Mouse (Mus musculus) lung, adult 2 months (tissue): Measurements from ENCODE around the gene Sav1.

Experiments
- CTCF ChIP-seq: fragments of 200-500 bp; IDR thresholded peaks from 2 replicates; pipeline ENCODE4 v1.5.1; 2011; ENCODE audit warnings: mild to moderate bottlenecking, low read length, control low read depth; ENCODE audit not compliant: insufficient read depth
- POLR2A ChIP-seq: fragments of 200-500 bp; IDR thresholded peaks from 2 replicates; pipeline ENCODE4 v1.6.1; 2011; ENCODE audit warnings: low read depth, mild to moderate bottlenecking, control low read depth, low read length, borderline replicate concordance; ENCODE audit errors: extremely low read depth

DNA sequence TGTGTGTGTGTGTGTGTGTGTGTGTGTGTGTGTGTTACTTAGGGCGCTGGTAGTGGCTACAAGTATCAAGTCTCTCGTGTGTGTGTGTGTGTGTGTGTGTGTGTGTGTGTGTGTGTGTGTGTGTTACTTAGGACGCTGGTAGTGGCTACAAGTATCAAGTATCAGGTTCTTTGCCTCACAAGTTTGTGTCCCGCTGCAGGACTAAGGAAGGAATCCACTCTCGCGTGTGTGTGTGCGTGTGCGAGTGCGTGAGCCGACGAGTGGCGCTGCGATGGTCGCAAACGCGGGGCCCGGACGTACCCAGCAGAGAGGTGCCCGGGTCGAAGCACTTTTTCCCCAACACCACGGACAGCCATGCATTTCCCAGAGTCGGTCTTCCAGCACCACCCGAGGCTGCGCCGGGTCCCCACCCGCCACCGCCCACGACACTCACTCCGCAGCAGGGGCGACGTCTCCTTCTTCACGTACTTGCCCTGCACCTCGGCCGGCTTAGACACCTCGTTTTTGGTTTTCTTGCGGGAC, 500 bp downstream of the Sav1 start:
- TF ChIP-seq CTCF (no peak), POLR2A (no peak)
